Mouse (Mus musculus) heart, embryonic 15.5 days (tissue): ENCODE results near the gene Polr2h. TPM values are rescaled to one million over a fixed set of nuclear protein-coding genes. Genes with fewer than 3 reads are reported as not detected.
A peak's percentile ranks its signal among the peaks of the same experiment; 100 is the strongest.

Experiments
- ATAC-seq: fragments of 200-750 bp; cut with Nextera tagmentation; replicated peaks from 2 replicates; pipeline ENCODE4 v1.8.0; 2017; ENCODE audit warnings: low read depth, moderate TSS enrichment; ENCODE audit not compliant: insufficient number of reproducible peaks, insufficient read depth, low FRiP score
- H3K27ac ChIP-seq: fragments of 300-500 bp; sonication (generic); 2 replicates; pipeline ENCODE4 v1.5.1; 2015; ENCODE audit warnings: mild to moderate bottlenecking, inconsistent platforms
- H3K27me3 ChIP-seq: fragments of 300-500 bp; sonication (generic); 2 replicates; pipeline ENCODE4 v1.6.1; 2015; ENCODE audit warnings: inconsistent platforms
- H3K36me3 ChIP-seq: fragments of 300-500 bp; sonication (generic); 2 replicates; pipeline ENCODE4 v1.6.1; 2015; ENCODE audit warnings: mild to moderate bottlenecking, inconsistent platforms
- H3K4me1 ChIP-seq: fragments of 300-500 bp; sonication (generic); replicated peaks from 2 replicates; pipeline ENCODE4 v1.6.1; 2015; ENCODE audit warnings: inconsistent platforms
- H3K4me2 ChIP-seq: fragments of 300-500 bp; sonication (generic); 2 replicates; pipeline ENCODE4 v1.6.1; 2015; ENCODE audit warnings: inconsistent platforms, mild to moderate bottlenecking, moderate library complexity
- H3K4me3 ChIP-seq: fragments of 300-500 bp; sonication (generic); 2 replicates; pipeline ENCODE4 v1.5.1; 2015; ENCODE audit warnings: mild to moderate bottlenecking, inconsistent platforms
- H3K9ac ChIP-seq: fragments of 300-500 bp; sonication (generic); 2 replicates; pipeline ENCODE4 v1.6.1; 2015; ENCODE audit warnings: mild to moderate bottlenecking, inconsistent platforms
- H3K9me3 ChIP-seq: fragments of 300-500 bp; sonication (generic); replicated peaks from 2 replicates; pipeline ENCODE4 v1.6.1; 2016; ENCODE audit warnings: inconsistent platforms
- WGBS: fragments of 180-500 bp; shearing (Covaris S2); methylation state at CpG from one replicate; pipeline ENCODE4 v1.1.7; 2015; ENCODE audit warnings: mixed read lengths; 5-methylcytosine and 5-hydroxymethylcytosine counted together
- polyA plus RNA-seq: library from polyadenylated mRNA; unstranded; fragments of >200 nt; fragmentation: Nextera tagmentation; extraction: Ambion mirVana; gene quantifications from 2 replicates; pipeline ENCODE4 v1.2.1, GENCODE M21; 2015

Polr2h gene
- polyA plus RNA-seq, 1 experiment from 2014 or later = 41.0 TPM

DNA sequence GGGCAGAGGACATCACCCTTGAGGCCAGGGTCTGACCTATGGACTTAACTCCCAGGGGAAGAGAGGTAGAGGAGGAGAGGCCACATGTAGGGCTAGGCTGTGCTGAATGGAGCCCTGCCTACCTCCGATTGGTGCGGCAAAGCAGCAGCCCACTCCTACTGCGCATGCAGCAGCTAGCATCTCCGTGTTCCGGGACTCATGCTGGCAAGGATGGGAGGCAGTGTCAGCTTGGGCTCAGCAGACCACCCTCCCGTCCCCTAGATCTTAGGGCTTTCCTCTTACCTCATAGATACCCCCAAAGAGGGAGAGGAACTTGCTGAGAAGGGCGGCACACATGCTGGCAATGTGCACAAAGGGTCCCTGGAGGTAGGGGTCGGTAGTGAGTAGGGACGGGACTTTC lies 5.3 kb upstream of the Polr2h start:
- no peak overlapping the region for H3K9ac ChIP-seq
- no peaks in the 10 kb centered on the region for H3K27me3 ChIP-seq
- 73% methylated on average over 9 of the region's 9 CpGs for WGBS
- H3K4me3 ChIP-seq = no peak overlapping the region
- no peaks in the 10 kb centered on the region; the same call in 1 of the 2 replicates for H3K36me3 ChIP-seq
- no peak for ATAC-seq
- no peak overlapping the region for H3K27ac ChIP-seq
- H3K4me1 ChIP-seq = peaks cover 26% of the 10 kb centered on the region
- no peaks in the 10 kb centered on the region for H3K9me3 ChIP-seq
- H3K4me2 ChIP-seq = no peak overlapping the region

- Histone ChIP-seq H3K4me3 (no peak overlapping the region), H3K36me3 (no peaks in the 10 kb centered on the region; the same call in 1 of the 2 replicates), H3K9me3 (no peaks in the 10 kb centered on the region), H3K27me3 (no peaks in the 10 kb centered on the region), H3K4me2 (no peak overlapping the region), H3K9ac (no peak overlapping the region), H3K4me1 (peaks cover 26% of the 10 kb centered on the region), H3K27ac (no peak overlapping the region)
- WGBS = 62% methylated on average over 7 of the region's 7 CpGs
- no peak for ATAC-seq
Observed at GRCm38 (mm10) chr16:20712889-20713288, 4.6 kb upstream of the Polr2h start.

DNA sequence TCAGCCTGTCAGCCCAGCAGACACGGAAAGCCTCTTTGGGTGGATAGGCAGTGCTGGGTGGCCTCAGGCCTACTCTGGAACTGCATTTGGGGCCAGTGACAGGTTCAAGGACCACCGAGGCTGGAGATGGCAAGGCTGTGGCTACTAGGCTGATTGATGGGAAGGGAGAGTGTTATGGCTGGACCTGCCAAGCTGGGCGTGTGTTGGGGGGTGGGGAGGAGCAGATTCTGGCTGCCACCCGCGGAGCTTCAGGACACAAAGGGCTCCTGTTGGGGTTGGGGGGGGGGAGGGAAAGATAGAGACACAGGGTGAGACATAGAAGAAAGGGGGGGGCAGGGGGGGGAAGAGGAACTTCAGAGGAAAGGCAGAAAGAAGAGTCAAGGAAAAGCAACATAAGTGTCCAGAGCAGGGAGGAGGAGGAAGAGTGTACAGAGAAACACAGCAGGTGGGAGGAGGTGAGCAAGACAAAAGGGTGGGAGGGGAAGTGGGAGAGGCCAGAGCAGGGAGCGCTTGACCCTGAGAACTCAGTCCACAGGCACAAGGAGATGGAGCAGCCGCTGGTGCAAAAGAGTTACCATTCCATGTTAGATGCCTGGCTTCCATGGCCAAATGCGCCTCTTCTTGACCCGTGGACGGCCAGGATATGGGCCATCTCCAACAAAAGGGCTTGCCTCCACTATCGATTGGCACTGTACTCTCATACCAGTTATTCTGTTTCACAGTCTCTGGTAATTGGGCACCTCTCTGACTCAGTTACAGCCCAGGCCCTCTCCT lies 3.0 kb upstream of the Polr2h start:
- no peaks in the 10 kb centered on the region; the same call in 1 of the 2 replicates for H3K36me3 ChIP-seq
- no peaks in the 10 kb centered on the region for H3K9me3 ChIP-seq
- 0 out of 2 replicates have a peak overlapping the region, but pooled peaks have one; percentile 83 for H3K9ac ChIP-seq
- H3K27ac ChIP-seq = no peak overlapping the region
- H3K4me3 ChIP-seq = 0 out of 2 replicates have a peak overlapping the region, but pooled peaks have one; percentile 88
- H3K4me2 ChIP-seq = peak overlapping the region; percentile 97
- ATAC-seq = no peak
- H3K4me1 ChIP-seq = peaks cover 33% of the 10 kb centered on the region
- WGBS = 61% methylated on average over 11 of the region's 11 CpGs
- no peaks in the 10 kb centered on the region for H3K27me3 ChIP-seq

- H3K9ac ChIP-seq = peak overlapping the region; percentile 83
- 66% methylated on average over 2 of the region's 2 CpGs for WGBS
Observed at GRCm38 (mm10) chr16:20715161-20715560, 2.3 kb upstream of the Polr2h start.

DNA sequence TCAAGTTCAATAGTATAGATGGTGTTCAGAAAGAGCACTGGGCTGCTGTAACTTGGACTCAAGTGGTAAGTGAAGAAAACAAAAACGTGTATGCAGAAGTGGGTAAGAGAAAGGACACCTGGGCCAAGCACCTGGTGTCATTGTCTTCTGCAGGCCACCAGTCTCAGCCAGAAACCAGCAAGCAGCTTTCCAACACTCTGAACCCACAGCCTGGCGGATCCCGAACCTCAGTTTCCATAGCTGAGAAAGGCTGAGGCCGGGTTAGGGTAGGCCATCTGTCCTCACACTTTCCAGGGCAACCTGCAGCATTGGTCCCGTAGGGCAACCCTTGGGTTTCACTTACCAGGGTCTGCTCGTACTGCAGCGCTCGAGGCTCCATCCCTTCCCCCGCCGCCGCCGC lies 1.9 kb upstream of the Polr2h start:
- H3K9me3 ChIP-seq = no peaks in the 10 kb centered on the region
- peak; percentile 2; the same call in 1 of the 2 replicates for ATAC-seq

More at GRCm38 (mm10) chr16:20715161-20715560, 2.3 kb upstream of the Polr2h start:
- Histone ChIP-seq H3K4me3 (peak overlapping the region; percentile 88), H3K4me2 (peak overlapping the region; percentile 97), H3K27ac (no peak overlapping the region), H3K9me3 (no peaks in the 10 kb centered on the region), H3K27me3 (no peaks in the 10 kb centered on the region), H3K4me1 (peaks cover 33% of the 10 kb centered on the region), H3K36me3 (peaks cover 3% of the 10 kb centered on the region; the same call in 1 of the 2 replicates)
- no peak for ATAC-seq

GRCm38 (mm10) chr16:20715976-20716840 lies 1.3 kb upstream of the Polr2h start:
- Histone ChIP-seq H3K9me3 (no peaks in the 10 kb centered on the region), H3K27me3 (no peaks in the 10 kb centered on the region), H3K4me3 (peak overlapping the region; percentile 88), H3K36me3 (peaks cover 9% of the 10 kb centered on the region; the same call in 1 of the 2 replicates), H3K9ac (peak overlapping the region; percentile 83), H3K27ac (peak overlapping the region; percentile 93), H3K4me1 (peaks cover 33% of the 10 kb centered on the region), H3K4me2 (peak overlapping the region; percentile 97)
- WGBS = under 1% methylated on average over 60 of the region's 68 CpGs
- ATAC-seq = peak; percentile 82

More for the DNA sequence above, 1.9 kb upstream of the Polr2h start:
- no peaks in the 10 kb centered on the region for H3K27me3 ChIP-seq
- peak overlapping the region; percentile 83 for H3K9ac ChIP-seq
- WGBS = 3% methylated on average over 12 of the region's 12 CpGs
- peaks cover 33% of the 10 kb centered on the region for H3K4me1 ChIP-seq
- H3K27ac ChIP-seq = peak overlapping the region; percentile 93
- peaks cover 7% of the 10 kb centered on the region; the same call in 1 of the 2 replicates for H3K36me3 ChIP-seq
- peak overlapping the region; percentile 88 for H3K4me3 ChIP-seq
- H3K4me2 ChIP-seq = peak overlapping the region; percentile 97

- no peaks in the 10 kb centered on the region for H3K9me3 ChIP-seq
- peak overlapping the region; percentile 97 for H3K4me2 ChIP-seq
- peaks cover 9% of the 10 kb centered on the region; the same call in 1 of the 2 replicates for H3K36me3 ChIP-seq
- H3K9ac ChIP-seq = peak overlapping the region; percentile 83
- peaks cover 33% of the 10 kb centered on the region for H3K4me1 ChIP-seq
- H3K27ac ChIP-seq = peak overlapping the region; percentile 93
- ATAC-seq = no peak
- no peaks in the 10 kb centered on the region for H3K27me3 ChIP-seq
- peak overlapping the region; percentile 88 for H3K4me3 ChIP-seq
- WGBS = 4% methylated on average over 8 of the region's 8 CpGs
Observed at GRCm38 (mm10) chr16:20716841-20717180, 654 bp upstream of the Polr2h start.

- Histone ChIP-seq H3K4me2 (peak overlapping the region; percentile 97), H3K36me3 (peaks cover 9% of the 10 kb centered on the region; the same call in 1 of the 2 replicates), H3K9ac (peak overlapping the region; percentile 83), H3K27ac (peak overlapping the region; percentile 93), H3K4me3 (peak overlapping the region; percentile 88), H3K9me3 (no peaks in the 10 kb centered on the region), H3K4me1 (peaks cover 33% of the 10 kb centered on the region), H3K27me3 (no peaks in the 10 kb centered on the region)
- WGBS = 2% methylated on average over 18 of the region's 18 CpGs
- peak; percentile 7; the same call in 1 of the 2 replicates for ATAC-seq
Observed at GRCm38 (mm10) chr16:20717978-20718670, 659 bp downstream of the Polr2h start.

DNA sequence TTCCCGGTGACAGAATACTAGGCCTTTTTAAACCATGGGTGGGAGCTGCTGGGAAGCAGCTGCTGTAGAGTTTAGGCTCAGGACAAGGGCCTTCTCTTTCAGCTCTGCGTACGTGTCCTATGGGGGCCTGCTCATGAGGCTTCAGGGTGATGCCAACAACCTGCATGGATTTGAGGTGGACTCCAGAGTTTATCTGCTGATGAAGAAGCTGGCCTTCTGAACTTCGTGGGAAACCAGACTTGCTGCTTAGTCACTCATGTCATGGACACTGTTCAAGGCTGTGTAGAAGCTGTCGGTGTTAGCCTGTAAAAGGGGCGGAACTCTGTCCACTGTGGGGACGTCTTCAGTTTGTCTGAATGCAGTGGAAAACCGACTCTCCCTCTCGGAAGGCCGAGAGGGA lies 4.3 kb downstream of the Polr2h start:
- no peak for ATAC-seq
- no peak overlapping the region for H3K4me3 ChIP-seq
- peaks cover 10% of the 10 kb centered on the region for H3K4me1 ChIP-seq
- no peaks in the 10 kb centered on the region for H3K9me3 ChIP-seq
- H3K4me2 ChIP-seq = no peak overlapping the region
- peaks cover 9% of the 10 kb centered on the region; the same call in 1 of the 2 replicates for H3K36me3 ChIP-seq
- H3K27ac ChIP-seq = no peak overlapping the region
- 80% methylated on average over 10 of the region's 10 CpGs for WGBS
- no peak overlapping the region for H3K9ac ChIP-seq
- peaks cover 11% of the 10 kb centered on the region for H3K27me3 ChIP-seq

DNA sequence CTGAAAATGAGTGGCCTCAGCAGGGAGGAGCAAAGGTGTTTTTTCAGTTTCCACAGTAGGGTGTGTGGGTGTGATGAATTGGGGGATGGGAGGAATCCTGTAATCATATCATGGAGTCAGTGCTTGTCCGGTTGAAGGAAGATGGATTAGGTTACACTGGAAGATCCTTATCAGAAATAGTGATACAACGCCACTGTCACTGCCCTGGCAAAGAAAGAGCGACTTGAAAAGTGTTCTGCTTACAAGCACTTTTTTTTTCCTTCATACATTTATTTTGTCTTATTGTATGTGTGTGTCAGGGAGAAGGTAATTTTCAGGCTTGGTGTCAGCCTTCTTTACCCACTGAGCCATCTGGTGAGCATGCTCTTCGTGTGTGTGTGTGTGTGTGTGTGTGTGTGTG lies 5.3 kb downstream of the Polr2h start:
- H3K27me3 ChIP-seq = peaks cover 15% of the 10 kb centered on the region
- no peak overlapping the region for H3K9ac ChIP-seq
- H3K4me2 ChIP-seq = no peak overlapping the region
- H3K27ac ChIP-seq = no peak overlapping the region
- H3K4me3 ChIP-seq = no peak overlapping the region
- H3K9me3 ChIP-seq = no peaks in the 10 kb centered on the region
- peaks cover 6% of the 10 kb centered on the region for H3K4me1 ChIP-seq
- no peak for ATAC-seq
- WGBS = 52% methylated on average over 4 of the region's 4 CpGs
- H3K36me3 ChIP-seq = peaks cover 9% of the 10 kb centered on the region; the same call in 1 of the 2 replicates
